Mouse (Mus musculus) megakaryocyte, embryonic 14.5 days (primary cell): ENCODE data around the gene Mypop.

Experiments
- FLI1 ChIP-seq: IDR thresholded peaks from 2 replicates; pipeline ENCODE4 v1.6.1; 2012; ENCODE audit warnings: low read length, inconsistent platforms, mixed read lengths
- GATA1 ChIP-seq: IDR thresholded peaks from 3 replicates; pipeline ENCODE4 v1.6.1; 2012; ENCODE audit warnings: mixed read lengths, low read length, inconsistent platforms, borderline replicate concordance

- no peak for TF ChIP-seq GATA1
- no peak for TF ChIP-seq FLI1
Measured at GRCm38 (mm10) chr7:18987747-18988146, 3.3 kb upstream of the Mypop start.
